Mouse (Mus musculus): ENCODE data around the gene Cyp17a1. TPM values are rescaled to one million over a fixed set of nuclear protein-coding genes. Genes with fewer than 3 reads are reported as not detected.

The Cyp17a1 gene
- polyA plus RNA-seq (2014; fragmentation: Nextera tagmentation; extraction: Ambion mirVana): not detected in 2 replicates

DNA sequence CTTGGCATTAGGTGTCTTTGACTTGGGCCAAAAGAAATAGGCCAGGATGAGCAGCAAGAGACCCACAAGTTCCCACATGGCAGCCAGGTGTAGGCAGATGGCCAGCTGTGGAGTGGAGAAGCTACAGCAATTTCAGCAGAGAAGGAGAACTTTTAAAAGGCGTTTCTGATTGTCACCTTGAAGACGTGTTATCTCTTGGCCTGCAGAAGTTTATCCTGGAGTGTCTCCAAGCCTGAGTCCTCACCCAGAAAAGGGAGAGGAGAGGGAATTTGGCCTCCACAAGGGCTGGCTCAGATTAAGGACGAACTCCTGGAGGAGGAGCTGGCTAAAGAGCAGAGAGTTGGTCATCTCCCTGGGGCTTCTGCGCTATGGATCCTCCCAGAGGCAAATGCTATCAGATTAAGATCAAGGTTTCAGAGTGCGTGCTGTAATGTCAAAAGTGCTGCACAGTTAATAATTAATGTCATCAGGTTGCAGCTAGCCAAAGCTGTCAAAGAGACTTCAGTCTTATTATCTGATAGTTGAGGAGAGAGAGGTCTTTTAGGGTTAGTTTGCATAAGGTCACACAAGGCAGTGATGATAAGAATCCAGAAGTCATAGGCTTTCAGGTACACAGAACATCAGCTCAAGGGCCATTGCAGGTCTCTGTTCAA, at the start of gene Cyp17a1:
Gene Cyp17a1 (minus strand): TSS at position 407 of the 653 bp plus-strand sequence.
- Histone ChIP-seq H3K36me3 (ENCODE audit: control insufficient read depth, insufficient read depth, low read length) (no peaks in the 10 kb centered on the region), H3K4me2 (ENCODE audit: low read depth) (no peak within 1 kb of the TSS), H3K9ac (ENCODE audit: low read length) (no peak within 1 kb of the TSS), H3K9me3 (ENCODE audit: control insufficient read depth, low read length) (no peaks in the 10 kb centered on the region), H3K4me1 (ENCODE audit: control insufficient read depth, insufficient read depth, low read length) (no peaks in the 10 kb centered on the region), H3K4me3 (ENCODE audit: low read depth, low read length) (no peak within 1 kb of the TSS), H3K27me3 (ENCODE audit: control insufficient read depth, insufficient read depth, low read length) (no peaks in the 10 kb centered on the region), H3K27ac (ENCODE audit: low read depth, low read length) (no peak within 1 kb of the TSS)
- 69% methylated on average over 5 of the region's 5 CpGs for WGBS
- no peak for ATAC-seq (ENCODE audit: insufficient read depth, low FRiP score, low TSS enrichment)
- DNase-seq (ENCODE audit: low spot score): no peak

- Histone ChIP-seq H3K9me3 (ENCODE audit: control insufficient read depth, low read length) (no peaks in the 10 kb centered on the region), H3K9ac (ENCODE audit: low read length) (no peak overlapping the region), H3K27ac (ENCODE audit: low read depth, low read length) (no peak overlapping the region), H3K4me3 (ENCODE audit: low read depth, low read length) (no peak overlapping the region), H3K36me3 (ENCODE audit: control insufficient read depth, insufficient read depth, low read length) (no peaks in the 10 kb centered on the region), H3K4me2 (ENCODE audit: low read depth) (no peak overlapping the region), H3K4me1 (ENCODE audit: control insufficient read depth, insufficient read depth, low read length) (no peaks in the 10 kb centered on the region), H3K27me3 (ENCODE audit: control insufficient read depth, insufficient read depth, low read length) (no peaks in the 10 kb centered on the region)
- ATAC-seq (ENCODE audit: insufficient read depth, low FRiP score, low TSS enrichment) (no peak), DNase-seq (ENCODE audit: low spot score) (no peak)
- WGBS: 93% methylated on average over 4 of the region's 4 CpGs
These were observed 45.2 kb upstream of the Cyp17a1 start for GRCm38 (mm10) chr19:46718150-46718549.

- ATAC-seq (ENCODE audit: insufficient read depth, low FRiP score, low TSS enrichment) (no peak), DNase-seq (ENCODE audit: low spot score) (no peak)
- H3K9me3 ChIP-seq (ENCODE audit: control insufficient read depth, low read length): no peaks in the 10 kb centered on the region
- no peak overlapping the region for H3K4me2 ChIP-seq (ENCODE audit: low read depth)
- H3K4me1 ChIP-seq (ENCODE audit: control insufficient read depth, insufficient read depth, low read length): no peaks in the 10 kb centered on the region
- no peak overlapping the region for H3K27ac ChIP-seq (ENCODE audit: low read depth, low read length)
- H3K9ac ChIP-seq (ENCODE audit: low read length): no peak overlapping the region
- H3K36me3 ChIP-seq (ENCODE audit: control insufficient read depth, insufficient read depth, low read length): no peaks in the 10 kb centered on the region
- WGBS: 91% methylated on average over 8 of the region's 8 CpGs
- H3K27me3 ChIP-seq (ENCODE audit: control insufficient read depth, insufficient read depth, low read length): no peaks in the 10 kb centered on the region
- H3K4me3 ChIP-seq (ENCODE audit: low read depth, low read length): no peak overlapping the region
These were observed 42.0 kb upstream of the Cyp17a1 start for GRCm38 (mm10) chr19:46715016-46715415.

DNA sequence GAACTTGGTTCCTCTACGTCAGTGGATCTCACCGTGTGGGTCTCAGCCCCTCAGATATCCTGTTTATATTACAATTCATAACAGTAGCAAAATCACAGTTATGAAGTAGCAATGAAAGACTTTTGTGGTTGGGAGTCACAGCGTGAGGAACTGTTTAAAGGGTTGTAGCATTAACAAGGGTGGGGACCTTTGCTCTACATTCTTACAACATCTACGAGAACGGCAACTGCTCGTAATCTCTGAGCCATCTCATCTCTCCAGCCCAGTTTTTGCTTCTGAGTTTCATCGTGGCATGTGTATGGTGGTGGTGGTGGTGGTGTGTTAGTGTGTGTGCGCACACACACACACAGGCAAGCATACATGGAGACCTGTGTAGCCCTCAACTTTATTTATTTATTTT, 41.3 kb upstream of the Cyp17a1 start:
- no peak overlapping the region for H3K4me2 ChIP-seq (ENCODE audit: low read depth)
- H3K9me3 ChIP-seq (ENCODE audit: control insufficient read depth, low read length): no peaks in the 10 kb centered on the region
- no peak overlapping the region for H3K27ac ChIP-seq (ENCODE audit: low read depth, low read length)
- no peaks in the 10 kb centered on the region for H3K27me3 ChIP-seq (ENCODE audit: control insufficient read depth, insufficient read depth, low read length)
- 93% methylated on average over 8 of the region's 8 CpGs for WGBS
- no peak for ATAC-seq (ENCODE audit: insufficient read depth, low FRiP score, low TSS enrichment)
- no peaks in the 10 kb centered on the region for H3K36me3 ChIP-seq (ENCODE audit: control insufficient read depth, insufficient read depth, low read length)
- H3K4me1 ChIP-seq (ENCODE audit: control insufficient read depth, insufficient read depth, low read length): no peaks in the 10 kb centered on the region
- H3K4me3 ChIP-seq (ENCODE audit: low read depth, low read length): no peak overlapping the region
- no peak overlapping the region for H3K9ac ChIP-seq (ENCODE audit: low read length)
- DNase-seq (ENCODE audit: low spot score): no peak

DNA sequence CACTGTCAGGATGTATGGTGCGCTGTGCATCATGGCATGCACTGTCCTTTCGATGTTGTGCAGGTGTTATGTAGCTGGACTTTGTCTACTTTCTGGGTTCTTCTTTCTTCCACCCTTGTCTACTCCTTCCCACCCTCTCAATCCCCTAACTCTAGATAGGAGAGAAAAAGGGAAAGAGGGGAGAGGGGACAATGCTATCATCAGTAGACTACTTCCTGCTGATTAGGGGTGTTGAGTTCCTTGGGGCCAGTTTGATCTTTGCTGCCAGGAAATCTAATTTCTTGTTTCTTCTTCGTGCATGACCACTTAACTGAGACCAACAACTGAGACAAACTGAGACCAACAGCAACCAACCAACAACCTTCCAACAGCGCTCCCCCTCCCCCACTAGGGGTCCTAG, 37.6 kb upstream of the Cyp17a1 start:
- 95% methylated on average over 4 of the region's 4 CpGs for WGBS

GRCm38 (mm10) chr19:46707296-46708151, 34.6 kb upstream of the Cyp17a1 start, which contains the start of gene As3mt:
Gene As3mt, plus strand, starts transcription at chr19:46707458.
- H3K4me2 ChIP-seq (ENCODE audit: low read depth): peak within 1 kb of the TSS; percentile 50
- no peaks in the 10 kb centered on the region for H3K9me3 ChIP-seq (ENCODE audit: control insufficient read depth, low read length)
- no peaks in the 10 kb centered on the region for H3K4me1 ChIP-seq (ENCODE audit: control insufficient read depth, insufficient read depth, low read length)
- ATAC-seq (ENCODE audit: insufficient read depth, low FRiP score, low TSS enrichment): no peak
- peak within 1 kb of the TSS; percentile 41 for H3K4me3 ChIP-seq (ENCODE audit: low read depth, low read length)
- no peaks in the 10 kb centered on the region for H3K27me3 ChIP-seq (ENCODE audit: control insufficient read depth, insufficient read depth, low read length)
- no peak within 1 kb of the TSS for H3K27ac ChIP-seq (ENCODE audit: low read depth, low read length)
- peak within 1 kb of the TSS; percentile 55 for H3K9ac ChIP-seq (ENCODE audit: low read length)
- no peaks in the 10 kb centered on the region for H3K36me3 ChIP-seq (ENCODE audit: control insufficient read depth, insufficient read depth, low read length)
- DNase-seq (ENCODE audit: low spot score): peak; percentile 77
- 16% methylated on average over 31 of the region's 31 CpGs for WGBS

More for the DNA sequence above, 37.6 kb upstream of the Cyp17a1 start:
- no peak overlapping the region for H3K27ac ChIP-seq (ENCODE audit: low read depth, low read length)
- no peaks in the 10 kb centered on the region for H3K27me3 ChIP-seq (ENCODE audit: control insufficient read depth, insufficient read depth, low read length)
- no peak overlapping the region for H3K4me3 ChIP-seq (ENCODE audit: low read depth, low read length)
- H3K4me1 ChIP-seq (ENCODE audit: control insufficient read depth, insufficient read depth, low read length): no peaks in the 10 kb centered on the region
- no peaks in the 10 kb centered on the region for H3K9me3 ChIP-seq (ENCODE audit: control insufficient read depth, low read length)
- no peak for ATAC-seq (ENCODE audit: insufficient read depth, low FRiP score, low TSS enrichment)
- DNase-seq (ENCODE audit: low spot score): no peak
- no peaks in the 10 kb centered on the region for H3K36me3 ChIP-seq (ENCODE audit: control insufficient read depth, insufficient read depth, low read length)
- H3K4me2 ChIP-seq (ENCODE audit: low read depth): no peak overlapping the region
- H3K9ac ChIP-seq (ENCODE audit: low read length): no peak overlapping the region

GRCm38 (mm10) chr19:46706540-46707295, 33.7 kb upstream of the Cyp17a1 start:
- Histone ChIP-seq H3K9me3 (ENCODE audit: control insufficient read depth, low read length) (no peaks in the 10 kb centered on the region), H3K4me3 (ENCODE audit: low read depth, low read length) (no peak overlapping the region), H3K4me1 (ENCODE audit: control insufficient read depth, insufficient read depth, low read length) (no peaks in the 10 kb centered on the region), H3K27me3 (ENCODE audit: control insufficient read depth, insufficient read depth, low read length) (no peaks in the 10 kb centered on the region), H3K36me3 (ENCODE audit: control insufficient read depth, insufficient read depth, low read length) (no peaks in the 10 kb centered on the region), H3K9ac (ENCODE audit: low read length) (no peak overlapping the region), H3K27ac (ENCODE audit: low read depth, low read length) (no peak overlapping the region), H3K4me2 (ENCODE audit: low read depth) (no peak overlapping the region; the same call in 1 of the 2 replicates)
- ATAC-seq (ENCODE audit: insufficient read depth, low FRiP score, low TSS enrichment) (no peak), DNase-seq (ENCODE audit: low spot score) (no peak)
- WGBS: 81% methylated on average over 9 of the region's 9 CpGs

GRCm38 (mm10) chr19:46705779-46706495, 33.0 kb upstream of the Cyp17a1 start:
- Histone ChIP-seq H3K4me3 (ENCODE audit: low read depth, low read length) (no peak overlapping the region), H3K4me2 (ENCODE audit: low read depth) (no peak overlapping the region), H3K4me1 (ENCODE audit: control insufficient read depth, insufficient read depth, low read length) (no peaks in the 10 kb centered on the region), H3K36me3 (ENCODE audit: control insufficient read depth, insufficient read depth, low read length) (no peaks in the 10 kb centered on the region; the same call in 1 of the 2 replicates), H3K27me3 (ENCODE audit: control insufficient read depth, insufficient read depth, low read length) (no peaks in the 10 kb centered on the region), H3K9me3 (ENCODE audit: control insufficient read depth, low read length) (no peaks in the 10 kb centered on the region), H3K27ac (ENCODE audit: low read depth, low read length) (no peak overlapping the region), H3K9ac (ENCODE audit: low read length) (no peak overlapping the region)
- DNase-seq (ENCODE audit: low spot score) (no peak), ATAC-seq (ENCODE audit: insufficient read depth, low FRiP score, low TSS enrichment) (no peak)
- WGBS: 72% methylated on average over 7 of the region's 7 CpGs

All from neural tube, embryonic 11.5 days (tissue).